Mouse (Mus musculus): ENCODE data around the gene Supt5. TPM values are rescaled to one million over a fixed set of nuclear protein-coding genes. Genes with fewer than 3 reads are reported as not detected.
A peak's percentile ranks its signal among the peaks of the same experiment; 100 is the strongest.

The Supt5 gene
- total and polyA plus RNA-seq, 3 experiments: 35.5 to 111 (median 67.3) TPM

DNA sequence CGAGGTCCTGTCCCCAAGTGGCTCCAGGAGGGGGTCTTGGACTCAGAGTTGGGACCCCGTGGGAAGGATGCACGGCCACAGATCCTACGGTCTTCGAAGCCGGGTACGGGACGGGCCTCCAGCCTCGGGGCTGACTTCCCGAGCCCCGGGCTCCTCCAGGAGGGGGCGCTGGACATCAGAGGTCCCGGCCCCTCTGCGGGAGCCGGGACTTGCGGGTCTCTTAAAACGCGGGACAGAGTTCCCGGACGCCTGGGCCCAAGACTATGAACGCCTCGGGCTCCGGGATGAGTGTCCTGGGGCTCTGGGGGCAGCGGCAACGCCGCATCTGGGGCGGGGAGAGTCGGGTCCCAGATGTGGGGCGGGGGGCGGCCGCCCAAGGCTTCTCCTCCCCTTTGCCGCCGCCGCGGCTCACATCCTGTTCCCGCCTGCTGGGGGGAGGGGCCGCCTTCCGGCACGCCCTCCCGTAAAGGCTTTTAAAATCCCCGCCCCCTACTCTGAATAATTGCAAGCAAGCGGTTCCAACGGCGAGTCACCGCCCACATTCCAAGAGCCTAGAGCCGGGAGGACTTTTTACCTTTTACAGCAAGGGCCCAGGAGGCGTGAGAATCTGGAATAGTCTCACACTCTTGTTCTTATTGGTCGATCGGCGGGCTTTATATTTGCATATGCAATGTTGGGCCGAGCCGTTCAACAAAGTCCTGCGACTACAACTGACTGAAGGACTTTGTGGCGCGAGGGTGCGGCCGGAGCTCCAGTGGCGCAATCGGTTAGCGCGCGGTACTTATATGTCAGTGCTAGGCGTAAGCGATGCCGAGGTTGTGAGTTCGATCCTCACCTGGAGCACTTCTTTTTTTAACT is 33.9 kb upstream of the Supt5 start, which contains the start of gene Plekhg2:
Gene Plekhg2, minus strand, starts transcription at position 349 of the 858 bp plus-strand sequence.
- H3K4me1 ChIP-seq (ENCODE audit: control insufficient read depth in 1 of 2, insufficient read depth in 2 of 2): peaks cover 7 to 38% of the 10 kb centered on the region in 2 experiments
- peak within 1 kb of the TSS; percentile 86 for H3K4me2 ChIP-seq (ENCODE audit: insufficient read depth, low read depth, poor library complexity, severe bottlenecking)
- H3K9me3 ChIP-seq (replicated peaks; ENCODE audit: low read length): no peaks in the 10 kb centered on the region
- H3K27ac ChIP-seq (ENCODE audit: insufficient read depth, low read depth): peak within 1 kb of the TSS; percentile 55
- in situ Hi-C loops (cut with MboI; ENCODE audit: low pct_ligation_motif_present, low pct_unique_long_range_greater_than_20kb, low sequenced_read_pairs): no loop called here
- H3K9ac ChIP-seq (ENCODE audit: insufficient read depth, low read depth): peak within 1 kb of the TSS; percentile 83
- H3K79me2 ChIP-seq (replicated peaks; ENCODE audit: control insufficient read depth, extremely low read depth, insufficient read depth, poor library complexity, severe bottlenecking): peaks cover 12% of the 10 kb centered on the region
- H3K4me3 ChIP-seq (replicated peaks in 1 of 3; ENCODE audit: low read depth in 2 of 3, low read length in 2 of 3, poor library complexity in 1 of 3): peak within 1 kb of the TSS; percentile 70 to 73 (median 70)
- peak; percentile 32; the same call in 1 of the 2 replicates for TF ChIP-seq BHLHE40 (IDR thresholded peaks at IDR 0.05; ENCODE audit: low read depth, low read length)
- peak; percentile 6 to 73; a peak in 2 of 4 replicates for TF ChIP-seq CTCF (conservative IDR thresholded peaks at IDR 0.05 in 1 of 2, IDR thresholded peaks at IDR 0.05 in 1 of 2; ENCODE audit: low read depth in 2 of 2, low read length in 2 of 2)
- TF ChIP-seq CHD2 (IDR thresholded peaks at IDR 0.05; ENCODE audit: low read length): peak; percentile 75
- no peak for TF ChIP-seq JUND (conservative IDR thresholded peaks at IDR 0.05; ENCODE audit: low read depth, low read length)
- 0 out of 2 replicates have a peak, but pooled peaks have one; percentile 37 for TF ChIP-seq MXI1 (IDR thresholded peaks at IDR 0.05; ENCODE audit: low read depth, low read length)
- TF ChIP-seq ZMIZ1 (IDR thresholded peaks at IDR 0.05; ENCODE audit: low read depth, low read length): peak; percentile 54
- TF ChIP-seq HCFC1 (IDR thresholded peaks at IDR 0.05; ENCODE audit: low read depth, low read length): peak; percentile 52
- no peak for TF ChIP-seq CHD1 (IDR thresholded peaks at IDR 0.05; ENCODE audit: low read depth, low read length)
- TF ChIP-seq MYC (IDR thresholded peaks at IDR 0.05; ENCODE audit: low read depth, low read length): no peak
- peak; percentile 99 for TF ChIP-seq TBP (conservative IDR thresholded peaks at IDR 0.05; ENCODE audit: low read depth, low read length)
- TF ChIP-seq ELF1 (IDR thresholded peaks at IDR 0.05; ENCODE audit: low read depth, low read length): peak; percentile 96
- no peak for TF ChIP-seq USF1 (IDR thresholded peaks at IDR 0.05; ENCODE audit: low read depth, low read length)
- peak; percentile 43 for TF ChIP-seq SMC3 (IDR thresholded peaks at IDR 0.05; ENCODE audit: low read depth, low read length)
- peak; percentile 83; the same call in 1 of the 2 replicates for TF ChIP-seq KAT2A (IDR thresholded peaks at IDR 0.05; ENCODE audit: insufficient replicate concordance, low read length)
- no peak for TF ChIP-seq POLR2AphosphoS2 (IDR thresholded peaks at IDR 0.05; ENCODE audit: low read depth, low read length)
- TF ChIP-seq MAFK (IDR thresholded peaks at IDR 0.05; ENCODE audit: insufficient replicate concordance, low read length): peak; percentile 95
- no peak for TF ChIP-seq PAX5 (IDR thresholded peaks at IDR 0.05; ENCODE audit: low read length)
- TF ChIP-seq UBTF (IDR thresholded peaks at IDR 0.05; ENCODE audit: low read depth, low read length): no peak; the same call in 1 of the 2 replicates
- peak; percentile 66 for TF ChIP-seq MEF2A (IDR thresholded peaks at IDR 0.05; ENCODE audit: borderline replicate concordance, low read depth, low read length)
- TF ChIP-seq RAD21 (IDR thresholded peaks at IDR 0.05; ENCODE audit: low read depth, low read length): peak; percentile 11
- TF ChIP-seq IRF4 (IDR thresholded peaks at IDR 0.05; ENCODE audit: low read depth, low read length): peak; percentile 50; the same call in 1 of the 2 replicates
- TF ChIP-seq JUN (IDR thresholded peaks at IDR 0.05; ENCODE audit: insufficient read depth, low read depth, low read length): no peak
- TF ChIP-seq NRF1 (IDR thresholded peaks at IDR 0.05; ENCODE audit: low read depth, low read length): peak; percentile 70
- peak; percentile 41; the same call in 1 of the 2 replicates for TF ChIP-seq NELFE (IDR thresholded peaks at IDR 0.05; ENCODE audit: low read depth, low read length)
- TF ChIP-seq E2F4 (IDR thresholded peaks at IDR 0.05; ENCODE audit: insufficient replicate concordance, low read depth, low read length): no peak
- no peak for TF ChIP-seq ETS1 (conservative IDR thresholded peaks at IDR 0.05; ENCODE audit: low read depth, low read length)
- TF ChIP-seq SIN3A (IDR thresholded peaks at IDR 0.05; ENCODE audit: low read length): peak; percentile 49; the same call in 1 of the 2 replicates
- peak; percentile 60 for TF ChIP-seq POLR2A (IDR thresholded peaks at IDR 0.05; ENCODE audit: low read depth, low read length)
- no peak for TF ChIP-seq GABPA (IDR thresholded peaks at IDR 0.05; ENCODE audit: insufficient replicate concordance, low read depth, low read length)
- TF ChIP-seq RCOR1 (conservative IDR thresholded peaks at IDR 0.05; ENCODE audit: low read depth, low read length): no peak
- TF ChIP-seq USF2 (conservative IDR thresholded peaks at IDR 0.05; ENCODE audit: low read depth, low read length): no peak
- TF ChIP-seq ZNF384 (IDR thresholded peaks at IDR 0.05; ENCODE audit: low read depth, low read length): no peak
- TF ChIP-seq TCF12 (IDR thresholded peaks at IDR 0.05; ENCODE audit: low read depth, low read length): peak; percentile 18; the same call in 1 of the 2 replicates
- TF ChIP-seq MAZ (IDR thresholded peaks at IDR 0.05; ENCODE audit: low read depth, low read length): no peak
- DNase-seq (ENCODE audit: extremely low read depth): peak; percentile 98
- dilution Hi-C loops (cut with MboI; ENCODE audit: extremely low pct_ligation_motif_present, extremely low pct_unique_long_range_greater_than_20kb, low sequenced_read_pairs): no loop called here
- H3K27me3 ChIP-seq (replicated peaks): no peaks in the 10 kb centered on the region
- H3K36me3 ChIP-seq (replicated peaks in 1 of 2; ENCODE audit: control insufficient read depth in 1 of 2, insufficient read depth in 1 of 2, low read length in 1 of 2): peaks cover 3 to 31% of the 10 kb centered on the region in 2 experiments
